Mouse (Mus musculus) megakaryocyte, embryonic 14.5 days (primary cell): ENCODE results near the gene Pm20d1. TPM values are rescaled to one million over a fixed set of nuclear protein-coding genes. Genes with fewer than 3 reads are reported as not detected.
"Not testable (repeated sequence)": the region's sequence is repeated elsewhere in the genome, so short reads cannot be mapped to it uniquely, and the experiment has no call there.

Experiments
- H3K27me3 ChIP-seq: replicated peaks from 2 replicates; pipeline ENCODE3; 2012; ENCODE audit warnings: inconsistent platforms
- H3K36me3 ChIP-seq: replicated peaks from 2 replicates; pipeline ENCODE3; 2012; ENCODE audit warnings: low read length, inconsistent platforms, mixed read lengths
- H3K4me1 ChIP-seq: 2 replicates; pipeline ENCODE4 v1.6.1; 2012; ENCODE audit warnings: inconsistent platforms
- H3K4me3 ChIP-seq: replicated peaks from 2 replicates; pipeline ENCODE3; 2012; ENCODE audit warnings: moderate library complexity, mild to moderate bottlenecking, inconsistent platforms
- H3K9me3 ChIP-seq: 2 replicates; pipeline ENCODE4 v1.6.1; 2012; ENCODE audit warnings: inconsistent platforms
- FLI1 ChIP-seq: IDR thresholded peaks from 2 replicates; pipeline ENCODE4 v1.6.1; 2012; ENCODE audit warnings: low read length, inconsistent platforms, mixed read lengths
- GATA1 ChIP-seq: IDR thresholded peaks from 3 replicates; pipeline ENCODE4 v1.6.1; 2012; ENCODE audit warnings: mixed read lengths, low read length, inconsistent platforms, borderline replicate concordance
- polyA plus RNA-seq: library from polyadenylated mRNA; stranded (reverse); fragments of >175 nt; gene quantifications from 2 replicates; pipeline ENCODE4 v1.2.3, GENCODE M21; 2012; ENCODE audit warnings: low replicate concordance; ENCODE audit not compliant: insufficient read depth

Gene Pm20d1
- polyA plus RNA-seq, 1 experiment: not detected

GRCm38 (mm10) chr1:131812631-131813295, 15.6 kb downstream of the Pm20d1 start:
- H3K9me3 ChIP-seq: peaks cover 9% of the 10 kb centered on the region
- H3K4me3 ChIP-seq: no peak overlapping the region
- H3K4me1 ChIP-seq: no peaks in the 10 kb centered on the region
- TF ChIP-seq GATA1: no peak
- no peak for TF ChIP-seq FLI1
- no peaks in the 10 kb centered on the region for H3K36me3 ChIP-seq
- H3K27me3 ChIP-seq: peaks cover 71% of the 10 kb centered on the region

DNA sequence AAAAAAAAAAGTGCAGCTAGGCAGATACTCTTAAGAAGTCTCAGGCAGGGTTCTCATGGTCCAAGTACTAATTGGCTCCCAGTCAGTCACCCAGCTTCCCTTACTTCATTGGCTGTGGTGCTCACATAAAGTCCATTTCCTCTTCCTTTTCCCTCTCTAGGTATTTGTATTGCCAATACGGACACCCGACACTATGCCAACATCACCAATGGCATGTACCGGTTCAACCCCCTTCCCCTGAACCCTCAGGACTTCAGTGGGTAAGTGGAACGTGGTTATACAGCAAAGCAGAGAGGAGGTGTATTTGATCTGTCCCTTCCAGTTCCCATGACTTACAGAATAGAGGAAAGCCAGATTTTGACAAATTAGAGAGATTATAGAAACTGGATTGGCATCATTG, 16.6 kb downstream of the Pm20d1 start:
- no peaks in the 10 kb centered on the region for H3K36me3 ChIP-seq
- H3K27me3 ChIP-seq: peaks cover 72% of the 10 kb centered on the region
- H3K4me1 ChIP-seq: no peaks in the 10 kb centered on the region
- peaks cover 17% of the 10 kb centered on the region for H3K9me3 ChIP-seq
- no peak overlapping the region for H3K4me3 ChIP-seq
- TF ChIP-seq GATA1 (no peak), FLI1 (no peak)

DNA sequence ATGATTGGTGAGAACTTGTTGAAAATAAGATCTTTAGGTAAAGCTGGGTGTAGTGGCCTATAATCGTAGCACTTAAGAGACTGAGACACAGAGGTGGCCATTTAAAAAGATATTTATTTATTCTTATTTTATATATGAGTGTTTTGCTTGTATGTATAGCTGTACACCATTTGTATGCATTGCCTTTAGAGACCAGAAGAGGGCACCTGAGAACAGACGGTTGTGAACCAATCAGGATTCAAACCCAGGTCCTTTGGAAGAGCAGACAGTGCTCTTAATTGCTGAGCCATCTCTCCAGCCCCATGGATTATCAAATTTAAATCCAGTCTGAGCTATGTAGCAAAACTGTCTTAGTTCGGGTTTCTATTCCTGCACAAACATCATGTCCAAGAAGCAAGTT, 17.0 kb downstream of the Pm20d1 start:
- H3K9me3 ChIP-seq: peaks cover 22% of the 10 kb centered on the region
- TF ChIP-seq GATA1 (no peak), FLI1 (no peak)
- H3K4me1 ChIP-seq: no peaks in the 10 kb centered on the region
- no peaks in the 10 kb centered on the region for H3K36me3 ChIP-seq
- H3K4me3 ChIP-seq: no peak overlapping the region
- peaks cover 73% of the 10 kb centered on the region for H3K27me3 ChIP-seq

GRCm38 (mm10) chr1:131816886-131817285, 19.7 kb downstream of the Pm20d1 start:
- no peak overlapping the region for H3K4me3 ChIP-seq
- peaks cover 57% of the 10 kb centered on the region for H3K27me3 ChIP-seq
- no peaks in the 10 kb centered on the region for H3K4me1 ChIP-seq
- H3K36me3 ChIP-seq: no peaks in the 10 kb centered on the region
- TF ChIP-seq FLI1 (no peak), GATA1 (no peak)
- peaks cover 27% of the 10 kb centered on the region for H3K9me3 ChIP-seq

DNA sequence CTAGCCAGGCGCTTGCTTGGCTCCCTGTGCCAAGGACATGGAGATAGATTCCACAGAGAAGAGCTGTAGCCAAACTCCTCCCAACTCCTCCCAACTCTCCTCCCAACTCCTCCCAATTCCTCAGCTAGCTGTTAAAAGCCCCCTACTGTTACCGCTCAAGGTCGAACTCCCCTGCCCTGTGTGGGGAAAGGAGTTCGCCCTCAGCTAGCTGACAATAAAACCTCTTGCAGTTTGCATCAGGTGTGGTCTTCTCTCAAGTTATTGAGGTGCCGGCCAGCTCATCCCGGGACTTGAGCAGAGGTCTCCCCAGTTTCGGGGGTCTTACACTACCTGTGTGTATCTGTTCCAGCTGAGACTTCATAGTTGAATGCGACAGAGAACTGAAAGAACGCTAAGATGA, 23.2 kb downstream of the Pm20d1 start:
- H3K4me3 ChIP-seq, H3K36me3 ChIP-seq, H3K4me1 ChIP-seq: not testable (repeated sequence)
- peaks cover 27% of the 10 kb centered on the region for H3K9me3 ChIP-seq
- peaks cover 54% of the 10 kb centered on the region for H3K27me3 ChIP-seq

DNA sequence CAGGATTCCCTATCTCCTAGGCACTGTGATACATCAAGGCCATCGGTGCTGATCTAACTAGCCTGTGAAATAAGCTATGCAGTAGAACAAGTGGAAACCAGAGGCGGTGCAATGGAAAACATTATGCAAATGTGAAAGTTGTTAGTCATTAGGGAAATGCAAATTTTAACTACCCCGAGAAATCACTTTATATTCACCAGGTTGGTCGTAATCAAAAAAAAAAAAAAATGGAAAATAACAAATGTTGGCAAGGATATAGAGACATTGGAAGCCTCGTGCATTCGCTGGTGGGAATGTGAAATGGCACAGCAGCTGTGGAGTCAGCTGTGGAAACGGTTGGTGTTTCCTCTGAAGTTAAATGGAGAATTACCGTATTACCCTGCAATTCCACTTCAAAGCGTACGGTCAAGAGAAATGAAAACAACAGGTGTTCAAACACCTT, 23.7 kb downstream of the Pm20d1 start:
- no peak overlapping the region for H3K4me3 ChIP-seq
- H3K36me3 ChIP-seq: no peaks in the 10 kb centered on the region
- peaks cover 51% of the 10 kb centered on the region for H3K27me3 ChIP-seq
- TF ChIP-seq FLI1 (no peak), GATA1 (no peak)
- H3K4me1 ChIP-seq: peaks cover 6% of the 10 kb centered on the region; the same call in 1 of the 2 replicates
- H3K9me3 ChIP-seq: peaks cover 27% of the 10 kb centered on the region

GRCm38 (mm10) chr1:131822292-131822691, 25.1 kb downstream of the Pm20d1 start:
- H3K9me3 ChIP-seq: peaks cover 21% of the 10 kb centered on the region
- no peak overlapping the region for H3K4me3 ChIP-seq
- no peaks in the 10 kb centered on the region for H3K36me3 ChIP-seq
- peaks cover 11% of the 10 kb centered on the region; the same call in 1 of the 2 replicates for H3K4me1 ChIP-seq
- H3K27me3 ChIP-seq: peaks cover 37% of the 10 kb centered on the region
- TF ChIP-seq FLI1: no peak

DNA sequence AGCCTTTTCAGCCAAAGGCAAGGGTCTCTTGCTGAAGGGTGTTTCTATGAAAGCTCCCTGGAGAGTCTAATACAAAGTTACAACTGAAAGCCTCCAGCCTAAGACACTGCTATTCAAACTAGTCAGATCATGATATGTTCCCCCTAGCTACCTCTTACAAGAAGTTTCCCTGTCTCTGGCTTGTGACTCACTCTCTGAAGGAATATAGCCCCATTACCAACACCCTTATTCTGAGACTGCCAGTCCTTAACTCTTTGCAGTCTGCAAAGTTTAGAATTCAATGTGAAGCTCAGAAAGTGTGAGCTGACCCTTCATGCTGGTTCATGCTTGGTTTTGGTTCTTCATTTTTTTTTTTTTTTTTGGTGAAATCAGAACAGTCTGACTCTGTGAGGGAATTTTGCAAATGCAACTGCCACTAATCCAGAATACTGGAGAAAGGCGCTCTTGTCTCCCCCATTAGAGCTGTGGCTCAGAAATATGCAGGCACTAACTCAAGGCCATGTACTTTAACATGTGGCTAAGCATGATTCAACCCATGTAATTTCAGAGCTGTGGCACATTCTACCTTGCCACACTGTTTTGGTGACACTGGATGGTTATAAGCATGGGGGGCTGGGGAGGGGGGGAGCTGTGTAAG, 25.8 kb downstream of the Pm20d1 start:
- TF ChIP-seq FLI1 (no peak), GATA1 (no peak)

GRCm38 (mm10) chr1:131823563-131823962, 26.4 kb downstream of the Pm20d1 start:
- Histone ChIP-seq H3K27me3 (peaks cover 26% of the 10 kb centered on the region), H3K4me1 (peaks cover 16% of the 10 kb centered on the region; the same call in 1 of the 2 replicates), H3K4me3 (no peak overlapping the region), H3K36me3 (no peaks in the 10 kb centered on the region), H3K9me3 (peaks cover 11% of the 10 kb centered on the region)
- TF ChIP-seq GATA1: no peak
- TF ChIP-seq FLI1: no peak

More for the DNA sequence above, 25.8 kb downstream of the Pm20d1 start:
- H3K9me3 ChIP-seq: peaks cover 15% of the 10 kb centered on the region
- H3K4me1 ChIP-seq: peaks cover 14% of the 10 kb centered on the region; the same call in 1 of the 2 replicates
- H3K4me3 ChIP-seq: no peak overlapping the region
- no peaks in the 10 kb centered on the region for H3K36me3 ChIP-seq
- peaks cover 31% of the 10 kb centered on the region for H3K27me3 ChIP-seq

DNA sequence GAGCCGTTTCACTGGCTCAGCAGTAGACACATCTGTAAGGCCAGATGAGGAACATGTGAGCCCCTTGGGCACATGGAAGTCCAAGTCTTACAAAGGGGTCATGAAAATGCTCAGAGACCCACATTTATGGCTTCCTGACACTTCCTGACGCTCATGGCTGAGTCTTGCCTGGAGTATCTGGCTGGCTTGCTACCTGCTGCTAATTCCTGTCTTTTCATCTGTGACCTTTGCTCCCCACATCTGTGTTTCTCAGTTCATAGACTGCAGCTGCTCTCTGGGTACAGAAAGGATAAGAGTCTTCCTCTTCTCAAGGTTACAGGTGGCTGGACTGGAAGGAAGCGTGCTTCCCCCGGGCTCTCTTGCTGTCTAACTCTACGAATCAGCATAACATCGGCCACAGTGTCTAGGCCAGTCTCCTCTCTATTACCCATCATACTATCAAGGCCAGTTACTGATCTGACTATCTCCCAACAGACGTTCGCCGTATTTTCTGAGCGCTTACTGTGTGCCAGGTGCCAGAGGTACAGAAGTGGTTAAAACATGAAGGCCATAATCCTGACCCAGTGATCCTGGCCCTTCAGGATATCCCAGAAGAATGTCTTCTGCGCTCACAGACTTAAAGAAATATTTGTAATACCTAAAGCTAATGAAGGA, 27.5 kb downstream of the Pm20d1 start:
- Histone ChIP-seq H3K27me3 (peaks cover 18% of the 10 kb centered on the region), H3K4me1 (peaks cover 27% of the 10 kb centered on the region), H3K9me3 (no peaks in the 10 kb centered on the region), H3K36me3 (peaks cover 2% of the 10 kb centered on the region), H3K4me3 (no peak overlapping the region)
- TF ChIP-seq GATA1 (no peak), FLI1 (no peak)
